Mouse (Mus musculus): ENCODE measurements at regions not wholly inside any gene's neighbourhood (a gene's known extent, or its start where the extent isn't known, plus 50 kb on each side); places are given as distances from the start of the nearest gene placed in this dataset.

GRCm38 (mm10) chr4:80442711-80443110 lies 391.2 kb upstream of the Tyrp1 start:
- H3K9me3 ChIP-seq (replicated peaks) = no peaks in the 10 kb centered on the region
- no peak overlapping the region for H3K4me3 ChIP-seq
- H3K27me3 ChIP-seq = no peaks in the 10 kb centered on the region
- no peak overlapping the region for H3K4me2 ChIP-seq
- H3K9ac ChIP-seq = no peak overlapping the region
- H3K27ac ChIP-seq = no peak overlapping the region
- no peak for ATAC-seq (replicated peaks; ENCODE audit: insufficient number of reproducible peaks, insufficient read depth, low FRiP score, low read depth)
- H3K4me1 ChIP-seq (replicated peaks) = no peaks in the 10 kb centered on the region
- WGBS = 71% methylated on average over 4 of the region's 4 CpGs
- H3K36me3 ChIP-seq = no peaks in the 10 kb centered on the region

- no peak for ATAC-seq (replicated peaks; ENCODE audit: insufficient number of reproducible peaks, insufficient read depth, low FRiP score, low read depth)
- no peak overlapping the region for H3K4me2 ChIP-seq
- no peaks in the 10 kb centered on the region for H3K27me3 ChIP-seq
- H3K4me1 ChIP-seq (replicated peaks) = no peaks in the 10 kb centered on the region
- no peaks in the 10 kb centered on the region for H3K36me3 ChIP-seq
- no peak overlapping the region for H3K4me3 ChIP-seq
- no peak overlapping the region for H3K9ac ChIP-seq
- H3K27ac ChIP-seq = no peak overlapping the region
- 83% methylated on average over 1 of the region's 1 CpGs for WGBS
- no peaks in the 10 kb centered on the region for H3K9me3 ChIP-seq (replicated peaks)
Observed at GRCm38 (mm10) chr4:80463615-80464014, 370.3 kb upstream of the Tyrp1 start.

- 80% methylated on average over 4 of the region's 4 CpGs for WGBS
- Histone ChIP-seq H3K4me3 (no peak overlapping the region), H3K4me2 (no peak overlapping the region), H3K36me3 (no peaks in the 10 kb centered on the region), H3K9ac (no peak overlapping the region), H3K27ac (no peak overlapping the region), H3K9me3 (replicated peaks) (no peaks in the 10 kb centered on the region), H3K27me3 (no peaks in the 10 kb centered on the region), H3K4me1 (replicated peaks) (no peaks in the 10 kb centered on the region)
- no peak for ATAC-seq (replicated peaks; ENCODE audit: insufficient number of reproducible peaks, insufficient read depth, low FRiP score, low read depth)
Observed at GRCm38 (mm10) chr4:80475736-80476478, 358.0 kb upstream of the Tyrp1 start.

- no peak overlapping the region for H3K27ac ChIP-seq
- H3K9me3 ChIP-seq (replicated peaks) = no peaks in the 10 kb centered on the region
- 77% methylated on average over 2 of the region's 2 CpGs for WGBS
- no peak for ATAC-seq (replicated peaks; ENCODE audit: insufficient number of reproducible peaks, insufficient read depth, low FRiP score, low read depth)
- H3K4me1 ChIP-seq (replicated peaks) = peaks cover 2% of the 10 kb centered on the region; the same call in 1 of the 2 replicates
- no peak overlapping the region for H3K4me3 ChIP-seq
- no peak overlapping the region for H3K4me2 ChIP-seq
- no peaks in the 10 kb centered on the region for H3K27me3 ChIP-seq
- H3K36me3 ChIP-seq = no peaks in the 10 kb centered on the region
- no peak overlapping the region for H3K9ac ChIP-seq
Observed at GRCm38 (mm10) chr4:80515087-80515486, 318.8 kb upstream of the Tyrp1 start.

- Histone ChIP-seq H3K4me2 (peak overlapping the region; percentile 52), H3K4me1 (replicated peaks) (peaks cover 2% of the 10 kb centered on the region; the same call in 1 of the 2 replicates), H3K4me3 (peak overlapping the region; percentile 21; the same call in 1 of the 2 replicates), H3K27me3 (no peaks in the 10 kb centered on the region), H3K27ac (no peak overlapping the region), H3K36me3 (no peaks in the 10 kb centered on the region), H3K9me3 (replicated peaks) (no peaks in the 10 kb centered on the region), H3K9ac (no peak overlapping the region)
- ATAC-seq (replicated peaks; ENCODE audit: insufficient number of reproducible peaks, insufficient read depth, low FRiP score, low read depth) = 0 out of 2 replicates have a peak, but pooled peaks have one; percentile 66
- 22% methylated on average over 12 of the region's 12 CpGs for WGBS
Observed at GRCm38 (mm10) chr4:80517476-80518285, 316.2 kb upstream of the Tyrp1 start.

- no peak for ATAC-seq (replicated peaks; ENCODE audit: insufficient number of reproducible peaks, insufficient read depth, low FRiP score, low read depth)
- Histone ChIP-seq H3K36me3 (no peaks in the 10 kb centered on the region), H3K9me3 (replicated peaks) (no peaks in the 10 kb centered on the region), H3K9ac (no peak overlapping the region), H3K4me1 (replicated peaks) (peaks cover 2% of the 10 kb centered on the region; the same call in 1 of the 2 replicates), H3K4me2 (no peak overlapping the region), H3K27me3 (no peaks in the 10 kb centered on the region), H3K27ac (no peak overlapping the region), H3K4me3 (no peak overlapping the region)
Observed at GRCm38 (mm10) chr4:80518589-80518988, 315.3 kb upstream of the Tyrp1 start.

GRCm38 (mm10) chr4:80539854-80540253 lies 294.1 kb upstream of the Tyrp1 start:
- ATAC-seq (replicated peaks; ENCODE audit: insufficient number of reproducible peaks, insufficient read depth, low FRiP score, low read depth) = no peak
- H3K4me3 ChIP-seq = no peak overlapping the region
- H3K4me1 ChIP-seq (replicated peaks) = no peaks in the 10 kb centered on the region
- 72% methylated on average over 4 of the region's 4 CpGs for WGBS
- no peaks in the 10 kb centered on the region for H3K27me3 ChIP-seq
- no peak overlapping the region for H3K27ac ChIP-seq
- no peak overlapping the region for H3K4me2 ChIP-seq
- H3K9ac ChIP-seq = no peak overlapping the region
- H3K36me3 ChIP-seq = no peaks in the 10 kb centered on the region
- no peaks in the 10 kb centered on the region for H3K9me3 ChIP-seq (replicated peaks)

- 85% methylated on average over 3 of the region's 3 CpGs for WGBS
- no peaks in the 10 kb centered on the region for H3K9me3 ChIP-seq (replicated peaks)
- no peaks in the 10 kb centered on the region for H3K36me3 ChIP-seq
- H3K27me3 ChIP-seq = no peaks in the 10 kb centered on the region
- H3K4me1 ChIP-seq (replicated peaks) = no peaks in the 10 kb centered on the region
- no peak overlapping the region for H3K27ac ChIP-seq
- no peak for ATAC-seq (replicated peaks; ENCODE audit: insufficient number of reproducible peaks, insufficient read depth, low FRiP score, low read depth)
- H3K4me3 ChIP-seq = no peak overlapping the region
- H3K9ac ChIP-seq = no peak overlapping the region
- H3K4me2 ChIP-seq = no peak overlapping the region
Observed at GRCm38 (mm10) chr4:80545086-80545485, 288.8 kb upstream of the Tyrp1 start.

GRCm38 (mm10) chr4:80589438-80589837 lies 244.5 kb upstream of the Tyrp1 start:
- ATAC-seq (replicated peaks; ENCODE audit: insufficient number of reproducible peaks, insufficient read depth, low FRiP score, low read depth) = no peak
- H3K4me2 ChIP-seq = no peak overlapping the region
- no peaks in the 10 kb centered on the region for H3K36me3 ChIP-seq
- no peak overlapping the region for H3K9ac ChIP-seq
- no peaks in the 10 kb centered on the region for H3K9me3 ChIP-seq (replicated peaks)
- no peak overlapping the region for H3K27ac ChIP-seq
- no peak overlapping the region for H3K4me3 ChIP-seq
- no peaks in the 10 kb centered on the region for H3K4me1 ChIP-seq (replicated peaks)
- WGBS = 70% methylated on average over 4 of the region's 4 CpGs
- H3K27me3 ChIP-seq = no peaks in the 10 kb centered on the region

- H3K27me3 ChIP-seq = no peaks in the 10 kb centered on the region
- WGBS = 64% methylated on average over 4 of the region's 4 CpGs
- no peak for ATAC-seq (replicated peaks; ENCODE audit: insufficient number of reproducible peaks, insufficient read depth, low FRiP score, low read depth)
Observed at GRCm38 (mm10) chr4:80628271-80628670, 205.7 kb upstream of the Tyrp1 start.

GRCm38 (mm10) chr4:80629251-80629650 lies 204.7 kb upstream of the Tyrp1 start:
- Histone ChIP-seq H3K4me3 (no peak overlapping the region), H3K27me3 (no peaks in the 10 kb centered on the region), H3K4me1 (replicated peaks) (no peaks in the 10 kb centered on the region), H3K9ac (no peak overlapping the region), H3K27ac (no peak overlapping the region), H3K4me2 (no peak overlapping the region), H3K36me3 (no peaks in the 10 kb centered on the region), H3K9me3 (replicated peaks) (no peaks in the 10 kb centered on the region)
- WGBS = 73% methylated on average over 1 of the region's 1 CpGs
- ATAC-seq (replicated peaks; ENCODE audit: insufficient number of reproducible peaks, insufficient read depth, low FRiP score, low read depth) = no peak

More at GRCm38 (mm10) chr4:80628271-80628670, 205.7 kb upstream of the Tyrp1 start:
- Histone ChIP-seq H3K9me3 (replicated peaks) (no peaks in the 10 kb centered on the region), H3K36me3 (no peaks in the 10 kb centered on the region), H3K9ac (no peak overlapping the region), H3K4me1 (replicated peaks) (no peaks in the 10 kb centered on the region), H3K4me3 (no peak overlapping the region), H3K4me2 (no peak overlapping the region), H3K27ac (no peak overlapping the region)
